Mouse (Mus musculus): ENCODE data around the gene Plin4. TPM values are rescaled to one million over a fixed set of nuclear protein-coding genes. Genes with fewer than 3 reads are reported as not detected.

Gene Plin4
- not detected for total RNA-seq (2023)

DNA sequence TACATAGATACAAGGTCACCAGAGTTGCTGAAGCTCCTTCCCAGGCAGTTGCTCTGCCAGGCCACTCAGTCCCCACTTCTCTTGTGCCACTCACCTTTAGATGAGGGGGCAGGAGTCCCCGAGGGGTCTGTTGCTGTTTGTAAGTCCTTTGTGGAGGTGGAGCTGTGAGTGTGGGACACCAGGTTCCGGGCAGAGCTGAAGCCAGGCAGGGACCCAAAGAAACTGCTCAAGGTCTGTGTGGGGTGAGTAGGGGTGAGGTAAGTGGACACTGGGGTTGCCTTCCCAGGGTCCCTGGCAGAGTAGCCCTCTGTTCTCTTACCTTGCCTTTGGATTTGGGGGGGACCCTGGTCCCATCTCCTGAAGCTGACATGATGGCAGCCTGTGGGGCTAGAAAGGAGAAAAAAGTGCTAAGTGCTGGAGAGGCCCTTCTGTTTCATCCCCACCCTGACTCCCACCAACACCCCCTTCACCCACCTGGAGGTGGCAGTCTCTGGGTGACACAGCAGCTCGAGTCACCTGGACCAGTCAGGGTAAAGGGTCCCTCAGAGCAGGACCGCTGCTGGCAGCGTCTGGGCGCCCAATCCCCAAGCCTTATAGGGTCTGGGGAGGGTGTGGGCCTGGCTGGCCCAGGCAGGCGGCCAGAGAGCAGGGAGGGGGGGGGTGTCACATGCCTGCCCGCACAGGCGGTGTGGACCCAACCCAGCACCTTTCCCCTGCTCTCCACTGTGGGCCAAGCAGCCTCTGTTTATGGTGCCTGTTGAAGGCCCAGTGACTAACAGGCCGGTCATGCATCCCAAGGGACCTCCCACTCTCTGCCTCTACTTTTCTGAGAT, at the start of gene Plin4:
Gene Plin4 (minus strand): TSS at position 585 of the 833 bp plus-strand sequence.

DNA sequence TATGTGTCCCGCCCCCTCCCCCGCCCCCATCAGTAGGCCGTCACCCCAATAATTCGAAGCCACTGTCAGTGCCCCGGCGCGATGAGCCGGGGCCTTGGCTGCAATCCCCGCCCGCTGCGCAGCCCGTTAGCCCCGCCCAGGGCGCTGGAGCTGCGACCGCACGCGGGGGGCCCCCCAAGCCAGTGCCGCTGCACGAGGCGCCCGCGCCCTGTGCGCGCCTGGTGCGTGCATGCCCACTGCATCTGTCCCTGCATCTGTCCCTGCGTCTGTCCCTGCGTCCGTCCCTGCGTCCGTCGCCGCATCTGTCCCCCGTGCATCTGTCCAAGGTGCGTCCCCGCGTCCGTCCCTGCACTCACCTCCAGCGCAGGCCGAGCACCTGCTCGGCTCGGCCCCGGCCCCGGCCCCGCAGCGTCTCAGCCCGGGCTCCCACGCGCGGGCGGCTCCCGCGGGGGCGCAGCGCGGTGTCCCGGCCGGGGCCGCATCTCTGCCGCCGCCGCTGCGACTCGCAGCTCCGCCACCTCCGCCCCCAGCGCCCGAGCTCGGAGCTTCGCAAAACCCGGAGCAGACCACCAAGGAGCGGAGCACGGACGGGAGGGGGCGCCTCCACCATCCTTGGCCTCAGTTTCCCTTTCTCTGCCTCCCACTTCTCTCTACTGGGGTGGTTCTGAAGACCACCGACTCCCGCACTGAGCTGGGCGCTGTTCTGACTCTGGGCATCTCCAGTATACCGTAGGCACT, 30.4 kb upstream of the Plin4 start, which contains the start of gene Sema6b:
Gene Sema6b (minus strand): TSS at position 486 of the 738 bp plus-strand sequence.

DNA sequence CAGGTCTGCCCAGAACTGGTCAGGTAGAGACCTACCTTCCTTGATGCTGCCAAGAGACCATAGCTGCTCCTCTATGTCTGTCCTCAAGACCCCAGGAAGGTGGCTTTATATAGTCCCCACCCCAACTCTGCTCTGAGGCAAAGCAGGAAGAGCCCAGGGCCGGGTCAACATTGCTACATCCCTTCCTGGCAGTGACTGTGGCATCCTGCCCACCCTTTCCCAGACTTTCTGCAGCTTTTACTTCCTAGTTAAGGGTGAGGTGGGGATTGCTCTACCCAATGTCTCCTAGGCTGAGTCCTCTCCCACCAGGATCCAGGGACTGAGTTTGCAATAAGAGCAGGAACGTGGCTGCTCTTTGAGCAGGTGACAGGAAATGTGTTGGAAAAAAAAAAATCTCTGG, 12.2 kb upstream of the Plin4 start, which contains the start of gene Lrg1:
Gene Lrg1 (minus strand): TSS at position 176 of the 400 bp plus-strand sequence.

DNA sequence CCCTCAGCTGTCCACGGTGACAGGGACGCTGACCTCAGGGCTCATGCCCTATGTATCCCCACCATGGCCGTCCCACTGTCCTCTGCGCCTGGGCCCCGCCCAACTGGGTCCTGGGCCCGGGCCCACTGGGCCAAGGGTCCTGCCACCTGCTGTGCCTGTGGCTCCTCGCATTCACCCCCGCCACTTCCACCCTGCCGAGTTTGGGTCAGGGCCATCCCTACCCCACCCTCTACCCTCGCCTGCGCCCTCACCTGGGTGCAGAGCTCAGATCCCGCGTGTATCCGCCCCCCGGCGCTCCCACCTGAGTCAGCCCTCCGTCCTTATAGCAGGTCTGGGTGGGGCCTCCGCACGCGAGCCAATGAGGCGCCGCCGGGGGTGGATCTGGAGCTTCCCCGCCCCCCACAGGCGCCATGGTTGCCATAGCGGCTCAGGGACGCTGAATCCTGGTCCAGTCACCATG, 7.7 kb upstream of the Plin4 start, which contains the start of gene Plin5:
Gene Plin5 (minus strand): TSS at position 346 of the 460 bp plus-strand sequence.

DNA sequence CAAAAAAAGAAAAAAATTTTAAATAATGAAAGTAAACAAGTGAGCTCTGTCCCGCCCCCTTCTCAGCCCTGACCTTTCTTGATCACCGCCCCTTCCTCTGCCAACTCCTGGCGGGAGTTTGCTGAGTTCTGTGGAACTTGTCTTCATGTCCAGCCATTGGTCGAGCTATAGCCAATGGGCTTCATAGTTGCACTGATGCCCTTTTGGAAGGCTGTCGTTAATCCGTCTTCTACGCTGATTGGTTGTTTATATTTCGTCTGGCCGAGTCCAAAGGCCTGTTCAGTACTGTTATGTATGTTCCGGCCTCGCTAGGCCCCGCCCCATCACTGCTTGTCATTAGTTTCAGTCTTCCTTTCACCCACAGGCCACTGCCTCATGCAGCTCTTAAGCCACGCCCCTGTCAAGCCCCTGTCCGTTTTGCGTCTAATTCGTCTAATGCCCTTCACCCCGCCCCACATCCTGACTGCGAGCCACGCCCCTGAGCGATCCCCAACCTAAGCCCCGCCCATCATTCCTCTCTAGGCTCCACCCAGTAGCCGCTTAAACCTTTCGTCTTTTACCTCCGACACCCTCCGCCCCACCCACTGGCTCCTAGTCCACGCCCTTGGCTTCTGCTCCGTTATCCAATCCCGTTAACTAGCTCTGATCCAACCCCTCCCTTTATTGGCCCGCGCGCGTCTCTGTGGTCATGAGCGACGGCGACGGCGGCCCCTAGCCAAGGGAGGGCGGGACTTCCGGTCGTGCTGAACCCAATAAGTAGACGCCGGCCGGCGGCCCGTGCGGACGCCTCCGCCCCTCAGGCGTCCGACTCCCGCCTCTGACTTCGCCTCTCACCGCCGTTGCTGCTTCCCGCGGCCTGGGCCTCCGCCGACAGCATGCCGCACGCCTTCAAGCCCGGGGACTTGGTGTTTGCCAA, 30.5 kb downstream of the Plin4 start, which contains the start of gene Hdgfl2:
Gene Hdgfl2 (plus strand): TSS at position 755 of the 916 bp plus-strand sequence.

DNA sequence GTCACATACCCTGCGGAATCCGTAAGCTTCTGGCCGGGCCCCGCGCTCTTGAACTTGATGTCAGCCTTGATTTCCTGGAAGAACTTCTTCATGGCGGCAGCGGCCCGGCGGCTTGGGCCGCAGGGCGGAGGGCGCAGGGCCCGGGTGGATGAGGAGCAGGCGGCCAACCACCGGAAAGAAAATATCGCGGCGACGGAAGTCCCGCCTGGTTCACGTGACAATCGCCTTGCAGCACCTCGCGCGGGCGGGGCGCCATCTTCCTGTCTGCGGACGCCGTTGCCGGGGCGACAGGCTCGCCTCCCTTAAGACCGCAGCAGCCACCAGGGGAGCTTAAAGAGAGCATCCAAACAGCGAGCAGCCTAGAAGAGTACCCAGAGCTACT, 34.8 kb downstream of the Plin4 start, which contains the start of gene Ubxn6:
Gene Ubxn6 (minus strand): TSS at position 202 of the 382 bp plus-strand sequence.

Other genes with a start within 250 kb of the Plin4 start
- 1 to 10 TPM; 3.9 to 5.7 TPM for gene Zfp119a, start 230.9 kb downstream of the Plin4 start, total RNA-seq (2023)
- 10 to 100 TPM in 1 of 2 experiments, 1 to 10 TPM in 1; 5.7 to 10.1 TPM for gene Zfp959, start 217.7 kb downstream of the Plin4 start, total RNA-seq (2023)
- gene Zfp119b, start 160.3 kb downstream of the Plin4 start, total RNA-seq (2023) = 1 to 10 TPM; 3.8 to 4.3 TPM
- gene Ebi3, start 157.2 kb downstream of the Plin4 start, total RNA-seq (2023) = 100 to 1,000 TPM; 104 to 106 TPM
- 10 to 100 TPM; 23.3 to 30.4 TPM for gene Yju2, start 150.7 kb downstream of the Plin4 start, total RNA-seq (2023)
- 1 to 10 TPM in 1 of 2 experiments, under 1 TPM in 1; 0.88 to 1.3 TPM for gene Shd, start 139.3 kb downstream of the Plin4 start, total RNA-seq (2023)
- not detected for gene Fsd1, start 123.3 kb downstream of the Plin4 start, total RNA-seq (2023)
- 1 to 10 TPM in 1 of 2 experiments, under 1 TPM in 1; 0.76 to 1.3 TPM for gene Stap2, start 104.2 kb downstream of the Plin4 start, total RNA-seq (2023)
- 10 to 100 TPM; 42.0 to 43.1 TPM for gene Mpnd, start 104.1 kb downstream of the Plin4 start, total RNA-seq (2023)
- gene Sh3gl1, start 73.2 kb downstream of the Plin4 start, total RNA-seq (2023) = 10 to 100 TPM; 50.9 to 57.1 TPM
- 1 to 10 TPM; 1.6 to 2.1 TPM for gene Chaf1a, start 69.4 kb downstream of the Plin4 start, total RNA-seq (2023)
- gene Ubxn6, start 34.8 kb downstream of the Plin4 start, total RNA-seq (2023) = 10 to 100 TPM; 41.1 to 44.6 TPM
- gene Hdgfl2, start 30.2 kb downstream of the Plin4 start, total RNA-seq (2023) = 10 to 100 TPM; 48.3 to 48.7 TPM
- gene Plin5, start 7.8 kb upstream of the Plin4 start, total RNA-seq (2023) = not detected
- 1 to 10 TPM in 1 of 2 experiments, not detected in 1; 3.7 TPM for gene Lrg1, start 12.2 kb upstream of the Plin4 start, total RNA-seq (2023)
- 1 to 10 TPM; 2.7 to 3.7 TPM for gene Sema6b, start 30.5 kb upstream of the Plin4 start, total RNA-seq (2023)
- gene Tnfaip8l1, start 52.7 kb upstream of the Plin4 start, total RNA-seq (2023) = under 1 TPM; 0.33 to 0.39 TPM
- 10 to 100 TPM; 43.5 to 54.0 TPM for gene Mydgf, start 74.1 kb upstream of the Plin4 start, total RNA-seq (2023)
- gene Dpp9, start 109.1 kb upstream of the Plin4 start, total RNA-seq (2023) = 10 to 100 TPM; 38.8 to 43.3 TPM
- gene Fem1a, start 147.0 kb upstream of the Plin4 start, total RNA-seq (2023) = 10 to 100 TPM; 17.3 to 18.1 TPM
- 10 to 100 TPM; 25.5 to 30.4 TPM for gene Ticam1, start 167.0 kb upstream of the Plin4 start, total RNA-seq (2023)
- 10 to 100 TPM; 24.0 to 26.1 TPM for gene Plin3, start 183.1 kb upstream of the Plin4 start, total RNA-seq (2023)
- not detected for gene Arrdc5, start 190.5 kb upstream of the Plin4 start, total RNA-seq (2023)
- 1 to 10 TPM; 1.5 to 2.3 TPM for gene Uhrf1, start 193.5 kb upstream of the Plin4 start, total RNA-seq (2023)
- gene Kdm4b, start 216.3 kb upstream of the Plin4 start, total RNA-seq (2023) = 10 to 100 TPM; 30.1 to 31.2 TPM